Mouse (Mus musculus) urinary bladder, postnatal 14 days (tissue): Measurements from ENCODE around the gene Mad1l1.

Source experiments
- DNase-seq: peaks from one replicate; pipeline ENCODE4 v3.0.0; 2021; ENCODE audit warnings: low spot score

Gene Mad1l1

GRCm38 (mm10) chr5:140002541-140002940 is 318.8 kb downstream of the Mad1l1 start:
- DNase-seq = no peak

DNA sequence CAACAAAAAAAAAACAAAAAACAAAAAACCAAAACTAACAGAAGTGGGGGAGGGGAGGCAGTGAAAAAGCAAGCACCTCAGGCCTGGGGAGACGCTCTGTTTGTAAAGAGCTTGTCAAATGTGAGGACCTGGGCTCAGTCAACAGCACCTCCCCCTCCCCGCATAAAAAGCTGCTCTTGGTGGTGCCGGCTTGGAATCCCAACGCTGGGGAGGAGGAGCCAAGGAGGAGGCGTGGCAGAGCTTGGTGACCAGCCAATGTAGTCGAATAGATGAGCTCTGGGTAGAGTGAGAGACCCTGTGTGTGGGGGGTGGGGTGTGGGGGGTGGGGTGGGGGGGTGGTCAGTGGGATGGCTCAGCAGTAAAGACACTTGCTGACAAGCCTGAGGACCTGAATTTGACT is 322.4 kb downstream of the Mad1l1 start:
- no peak for DNase-seq

DNA sequence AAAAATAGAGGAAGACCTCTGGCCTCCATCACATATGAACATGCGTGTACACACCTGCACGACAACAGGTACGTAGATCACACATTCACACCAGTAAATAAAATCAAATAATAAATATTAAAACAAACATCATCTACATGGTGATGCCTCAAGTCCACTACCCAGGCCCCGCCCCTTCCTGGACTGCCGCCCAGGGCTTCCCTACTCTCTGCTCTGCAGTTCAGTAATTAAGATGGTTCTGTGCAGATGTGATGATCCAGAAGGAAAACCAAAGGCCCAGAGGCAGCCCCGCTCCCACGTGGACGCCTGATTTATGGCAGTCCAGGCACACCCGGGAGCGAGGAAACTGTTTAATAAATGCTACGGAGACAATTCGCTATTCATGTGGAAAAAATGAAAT is 323.0 kb downstream of the Mad1l1 start:
- DNase-seq = peak; percentile 16

- DNase-seq = no peak
Measured at GRCm38 (mm10) chr5:139991531-139991930, 329.8 kb downstream of the Mad1l1 start.

DNA sequence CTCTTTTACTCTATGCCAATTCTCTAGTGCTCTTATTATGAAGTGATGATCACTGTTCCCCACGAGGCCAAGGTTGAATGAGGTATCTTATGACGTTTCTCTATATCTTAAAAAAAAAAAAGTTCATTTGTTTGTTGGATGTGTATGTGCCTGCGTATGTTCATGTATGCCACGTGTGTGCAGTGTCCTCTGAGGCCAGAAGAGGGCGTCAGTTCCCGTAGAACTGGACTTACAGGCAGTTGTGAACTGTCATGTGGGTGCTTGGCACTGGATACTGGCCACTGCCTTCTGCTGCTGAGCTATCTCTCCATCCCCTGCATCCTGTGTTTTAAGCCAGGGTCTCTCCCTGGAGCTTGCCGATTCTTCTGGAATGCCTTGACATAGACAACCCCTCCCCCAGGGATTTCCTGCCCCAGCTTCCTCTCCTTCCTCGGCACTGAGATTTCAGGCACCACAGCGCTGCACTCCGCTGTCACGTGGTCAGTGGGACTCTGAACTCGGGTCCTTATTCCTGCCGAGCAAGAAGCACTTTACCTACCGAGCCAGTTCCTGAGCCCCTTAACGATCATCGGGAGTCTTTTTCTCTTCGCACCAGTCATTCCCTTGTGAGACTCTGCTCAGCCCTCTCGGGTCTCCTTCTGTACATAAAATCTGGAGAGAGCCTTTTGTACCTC is 336.1 kb downstream of the Mad1l1 start:
- DNase-seq = no peak

- no peak for DNase-seq
Measured at GRCm38 (mm10) chr5:139981976-139982375, 339.4 kb downstream of the Mad1l1 start.

DNA sequence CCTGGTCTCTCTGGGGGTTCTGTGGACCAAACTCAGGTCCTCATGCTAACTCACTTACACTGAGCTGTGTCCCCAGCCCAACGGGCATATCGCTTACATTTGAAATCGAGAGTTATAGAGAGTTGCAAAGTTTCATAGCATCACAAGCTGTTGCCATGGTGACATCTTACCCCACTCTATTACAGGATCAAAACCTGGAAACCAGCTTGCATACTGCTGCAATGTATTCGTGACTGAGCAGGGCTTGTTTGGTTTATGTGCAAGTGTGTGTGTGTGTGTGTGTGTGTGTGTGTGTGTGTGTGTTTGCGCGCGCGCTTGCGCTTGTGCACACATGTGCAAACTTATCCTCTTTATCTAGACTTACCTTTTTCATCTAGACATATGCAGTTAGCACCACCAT is 342.0 kb downstream of the Mad1l1 start:
- no peak for DNase-seq

DNA sequence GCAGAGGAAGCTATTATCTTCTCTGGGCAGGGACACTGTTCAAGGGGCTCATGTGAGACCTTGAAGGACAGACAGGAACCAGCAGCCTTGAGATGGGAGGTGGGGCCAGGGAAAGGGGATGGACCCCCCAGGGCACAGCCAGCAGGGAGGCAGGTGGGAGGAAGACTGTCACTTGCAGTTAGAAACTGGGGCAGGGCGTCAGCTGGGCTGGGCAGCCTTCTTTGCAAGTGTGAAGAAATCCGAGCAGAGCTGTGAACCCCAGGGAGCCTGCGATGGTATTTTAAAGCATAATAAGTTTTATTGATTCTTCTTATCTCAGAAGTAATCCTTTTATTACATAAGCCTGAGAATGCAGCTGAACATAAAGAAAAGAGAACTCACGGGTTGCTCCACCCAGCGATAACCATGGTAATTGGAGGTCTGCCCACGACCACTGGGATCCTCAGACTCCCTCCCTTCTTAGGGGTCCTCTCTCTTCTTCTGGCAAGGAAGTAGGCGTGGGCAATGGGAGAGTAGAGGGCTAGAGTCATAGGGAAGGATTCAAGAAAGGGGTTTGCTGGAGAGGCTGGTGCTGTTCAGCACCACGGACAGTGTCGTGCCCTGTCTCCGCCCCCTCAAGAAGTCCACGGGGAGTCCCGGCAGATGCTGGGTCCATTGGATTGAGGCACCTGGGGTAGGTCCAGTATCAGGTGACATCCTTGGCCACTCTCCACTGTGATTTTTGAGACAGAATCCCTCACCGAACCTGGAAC is 342.7 kb downstream of the Mad1l1 start:
- no peak for DNase-seq

- DNase-seq = no peak
Measured at GRCm38 (mm10) chr5:139977476-139977875, 343.9 kb downstream of the Mad1l1 start.

DNA sequence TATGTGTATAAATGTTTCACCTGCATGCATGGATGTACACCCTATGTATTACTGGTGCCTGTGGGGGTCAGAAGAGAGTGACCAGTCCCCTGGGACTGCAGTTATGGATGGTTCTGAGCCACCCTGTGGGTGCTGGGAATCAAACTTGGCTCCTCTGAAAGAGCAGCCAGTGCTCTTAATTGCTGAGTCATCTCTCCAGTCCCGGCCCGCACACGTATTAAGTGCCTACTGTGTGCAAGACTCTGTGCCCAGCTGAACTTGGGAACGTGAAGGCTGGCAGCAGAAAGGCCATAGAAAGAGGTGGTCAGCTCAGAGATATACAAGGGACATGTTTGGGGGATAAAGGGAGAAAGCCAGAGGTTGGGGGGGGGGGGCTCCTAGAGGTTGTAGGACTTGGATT is 344.8 kb downstream of the Mad1l1 start:
- no peak for DNase-seq

GRCm38 (mm10) chr5:139970186-139970631 is 351.1 kb downstream of the Mad1l1 start:
- peak; percentile 23 for DNase-seq

GRCm38 (mm10) chr5:139969151-139969948 is 352.0 kb downstream of the Mad1l1 start:
- DNase-seq = no peak

DNA sequence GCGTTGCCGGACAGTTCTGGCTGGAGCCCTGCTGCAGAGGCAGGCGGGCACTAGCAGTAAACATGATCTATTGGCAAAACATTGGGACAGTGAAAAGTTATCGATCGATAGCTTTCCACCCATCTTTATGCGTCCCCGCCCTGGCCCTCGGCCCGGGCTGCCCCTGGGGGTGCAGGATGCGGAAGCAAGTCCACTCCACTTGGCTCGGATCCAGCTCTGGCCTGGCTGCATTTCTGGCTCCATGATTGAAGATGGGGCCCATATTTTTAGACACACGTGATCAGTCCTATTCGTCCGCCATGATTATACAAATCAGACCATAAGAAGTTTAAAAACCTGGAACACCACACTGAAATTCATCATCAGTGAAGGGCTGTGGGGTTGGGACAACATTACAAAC is 355.8 kb downstream of the Mad1l1 start:
- no peak for DNase-seq

DNA sequence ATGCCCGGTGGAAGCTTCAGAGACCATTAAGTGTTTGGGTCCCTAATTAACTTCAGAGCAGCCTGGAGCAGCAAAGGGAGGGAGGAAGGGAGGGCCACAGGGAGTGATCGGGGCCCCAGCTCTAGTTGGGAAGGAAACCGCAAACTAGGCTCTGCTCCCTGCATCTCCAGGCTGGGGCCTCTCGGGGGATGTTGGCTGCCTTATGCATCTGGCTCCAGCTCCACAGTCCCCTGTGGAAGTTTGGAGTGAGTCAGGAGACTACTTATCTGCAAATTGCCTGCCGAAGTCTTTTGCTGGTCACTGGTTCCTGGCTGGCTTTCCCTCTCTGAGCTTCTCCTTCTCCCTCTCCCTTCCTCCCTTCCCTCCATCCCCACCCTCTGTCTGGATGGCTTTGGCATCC is 357.0 kb downstream of the Mad1l1 start:
- DNase-seq = peak; percentile 15

GRCm38 (mm10) chr5:139959741-139960140 is 361.6 kb downstream of the Mad1l1 start:
- DNase-seq = no peak
